Mouse (Mus musculus) embryonic facial prominence, embryonic 12.5 days (tissue): ENCODE data around the gene Il22. TPM values are rescaled to one million over a fixed set of nuclear protein-coding genes. Genes with fewer than 3 reads are reported as not detected.
"Not testable (repeated sequence)": the region's sequence is repeated elsewhere in the genome, so short reads cannot be mapped to it uniquely, and the experiment has no call there.

Source experiments
- ATAC-seq: fragments of 200-750 bp; cut with Nextera tagmentation; 2 replicates; pipeline ENCODE4 v1.8.0; 2017; ENCODE audit not compliant: insufficient number of reproducible peaks, insufficient read depth, low FRiP score, low TSS enrichment
- H3K27ac ChIP-seq: fragments of 300-500 bp; sonication (generic); 2 replicates; pipeline ENCODE4 v1.5.1; 2016; ENCODE audit warnings: mild to moderate bottlenecking
- H3K27me3 ChIP-seq: fragments of 300-500 bp; sonication (generic); 2 replicates; pipeline ENCODE4 v1.6.1; 2016; ENCODE audit warnings: mild to moderate bottlenecking, moderate library complexity
- H3K36me3 ChIP-seq: fragments of 300-500 bp; sonication (generic); 2 replicates; pipeline ENCODE4 v1.6.1; 2016; ENCODE audit warnings: mild to moderate bottlenecking
- H3K4me1 ChIP-seq: fragments of 300-500 bp; sonication (generic); 2 replicates; pipeline ENCODE4 v1.6.1; 2016
- H3K4me2 ChIP-seq: fragments of 300-500 bp; sonication (generic); replicated peaks from 2 replicates; pipeline ENCODE4 v1.6.1; 2016; ENCODE audit warnings: mild to moderate bottlenecking, moderate library complexity
- H3K4me3 ChIP-seq: fragments of 300-500 bp; sonication (generic); 2 replicates; pipeline ENCODE4 v1.5.1; 2016; ENCODE audit warnings: mild to moderate bottlenecking
- H3K9ac ChIP-seq: fragments of 300-500 bp; sonication (generic); 2 replicates; pipeline ENCODE4 v1.6.1; 2016; ENCODE audit warnings: mild to moderate bottlenecking, moderate library complexity
- H3K9me3 ChIP-seq: fragments of 300-500 bp; sonication (generic); 2 replicates; pipeline ENCODE4 v1.6.1; 2016; ENCODE audit warnings: mild to moderate bottlenecking, moderate library complexity
- WGBS: fragments of 180-500 bp; shearing (Covaris S2); methylation state at CpG from one replicate; pipeline ENCODE4 v1.1.7; 2016; 5-methylcytosine and 5-hydroxymethylcytosine counted together
- polyA plus RNA-seq: library from polyadenylated mRNA; unstranded; fragments of >200 nt; fragmentation: Nextera tagmentation; extraction: Ambion mirVana; gene quantifications from 2 replicates; pipeline ENCODE4 v1.2.1, GENCODE M21; 2016

The Il22 gene
- polyA plus RNA-seq: not detected in 2 replicates

DNA sequence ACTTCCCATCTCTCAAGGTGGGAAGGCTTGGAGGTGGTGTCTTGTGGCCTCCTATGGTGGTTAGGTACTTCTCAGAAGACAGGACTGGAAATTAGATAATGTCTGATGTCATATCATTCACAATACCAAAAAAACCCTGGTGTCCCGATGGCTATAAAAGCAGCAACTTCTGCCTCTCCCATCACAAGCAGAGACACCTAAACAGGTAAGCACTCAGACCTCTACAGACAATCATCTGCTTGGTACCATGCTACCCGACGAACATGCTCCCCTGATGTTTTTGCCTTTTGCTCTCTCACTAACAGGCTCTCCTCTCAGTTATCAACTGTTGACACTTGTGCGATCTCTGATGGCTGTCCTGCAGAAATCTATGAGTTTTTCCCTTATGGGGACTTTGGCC is at the start of gene Il22:
Gene Il22 (plus strand): TSS at position 301 of the 400 bp plus-strand sequence.
- Histone ChIP-seq H3K4me2 (no peak within 1 kb of the TSS), H3K27ac (no peak within 1 kb of the TSS), H3K27me3 (no peaks in the 10 kb centered on the region), H3K4me1 (no peaks in the 10 kb centered on the region), H3K4me3 (no peak within 1 kb of the TSS), H3K9ac (no peak within 1 kb of the TSS), H3K36me3 (no peaks in the 10 kb centered on the region), H3K9me3 (no peaks in the 10 kb centered on the region)
- 90% methylated on average over 4 of the region's 4 CpGs for WGBS
- ATAC-seq: no peak

DNA sequence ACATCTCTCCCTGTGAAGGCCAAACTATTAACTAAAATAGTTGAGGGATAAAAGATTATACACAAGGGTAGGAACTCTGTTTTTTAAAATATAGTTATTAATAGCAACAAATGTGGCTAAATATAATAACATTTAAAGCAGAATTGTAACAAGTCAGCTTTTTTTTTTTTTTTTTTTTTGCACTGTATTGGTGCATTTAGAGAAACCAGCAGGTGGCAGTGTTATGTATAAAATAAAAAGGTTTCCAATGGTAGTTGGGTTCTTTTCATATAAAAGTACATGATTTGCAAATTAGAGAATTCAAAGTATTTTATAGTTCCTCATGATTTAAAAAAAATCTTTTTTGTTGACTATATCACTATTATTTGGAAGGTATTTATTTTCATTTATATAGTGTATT is 48.8 kb upstream of the Il22 start:
- Histone ChIP-seq H3K9ac (no peak overlapping the region), H3K9me3 (no peaks in the 10 kb centered on the region), H3K4me1 (no peaks in the 10 kb centered on the region), H3K4me3 (no peak overlapping the region), H3K4me2 (no peak overlapping the region), H3K27me3 (no peaks in the 10 kb centered on the region), H3K36me3 (peaks cover 62% of the 10 kb centered on the region), H3K27ac (no peak overlapping the region)
- no peak for ATAC-seq

DNA sequence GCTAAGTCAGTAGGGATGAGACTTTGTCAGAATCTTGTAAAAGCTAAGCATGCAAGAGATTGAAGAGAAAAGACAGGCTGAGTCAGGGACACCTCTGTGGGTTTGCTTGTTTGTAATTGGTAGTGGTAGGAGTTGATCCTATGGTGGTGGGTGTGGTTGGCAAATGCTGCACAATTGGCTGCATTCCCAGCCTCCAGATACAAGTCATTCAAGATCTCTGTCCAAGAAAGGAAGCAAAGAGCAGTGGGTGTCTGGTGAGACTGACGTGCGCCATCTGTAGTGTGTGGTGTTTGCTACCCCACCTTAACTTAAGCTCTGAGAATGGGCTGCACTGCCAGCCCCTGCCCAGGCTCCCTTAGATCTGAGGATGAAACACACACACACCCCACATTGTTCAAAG is 43.6 kb upstream of the Il22 start:
- H3K9me3 ChIP-seq: no peaks in the 10 kb centered on the region
- H3K36me3 ChIP-seq: peaks cover 79% of the 10 kb centered on the region
- 93% methylated on average over 2 of the region's 2 CpGs for WGBS

DNA sequence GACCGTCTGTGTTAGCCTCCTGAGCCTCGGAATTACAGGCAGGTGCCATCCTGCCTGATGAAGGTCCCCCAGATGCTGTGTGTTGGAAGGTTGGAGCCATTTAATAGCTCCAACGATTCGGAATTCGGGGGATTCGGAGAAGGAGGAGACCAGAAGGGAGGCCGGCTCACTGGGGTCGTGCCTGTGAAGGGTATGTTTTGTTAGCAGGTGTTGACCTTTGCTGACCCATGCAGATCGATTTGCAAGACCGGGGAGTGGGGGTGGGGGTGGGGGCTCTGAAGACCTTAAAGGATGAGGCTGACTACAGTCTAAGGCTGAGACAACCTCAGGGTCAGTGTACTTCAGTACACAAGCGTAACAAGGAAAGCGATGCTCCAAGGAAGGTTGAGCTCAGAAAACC is 35.5 kb upstream of the Il22 start:
- no peaks in the 10 kb centered on the region for H3K9me3 ChIP-seq
- H3K4me2 ChIP-seq: no peak overlapping the region
- H3K27me3 ChIP-seq: no peaks in the 10 kb centered on the region
- H3K27ac ChIP-seq: no peak overlapping the region
- no peak overlapping the region for H3K4me3 ChIP-seq
- no peaks in the 10 kb centered on the region for H3K4me1 ChIP-seq
- H3K36me3 ChIP-seq: peaks cover 45% of the 10 kb centered on the region
- WGBS: 53% methylated on average over 12 of the region's 12 CpGs
- no peak overlapping the region for H3K9ac ChIP-seq
- no peak for ATAC-seq

More for the DNA sequence above, 43.6 kb upstream of the Il22 start:
- Histone ChIP-seq H3K4me1 (no peaks in the 10 kb centered on the region), H3K4me3 (no peak overlapping the region), H3K27me3 (no peaks in the 10 kb centered on the region), H3K4me2 (no peak overlapping the region), H3K27ac (no peak overlapping the region), H3K9ac (no peak overlapping the region)
- ATAC-seq: no peak

DNA sequence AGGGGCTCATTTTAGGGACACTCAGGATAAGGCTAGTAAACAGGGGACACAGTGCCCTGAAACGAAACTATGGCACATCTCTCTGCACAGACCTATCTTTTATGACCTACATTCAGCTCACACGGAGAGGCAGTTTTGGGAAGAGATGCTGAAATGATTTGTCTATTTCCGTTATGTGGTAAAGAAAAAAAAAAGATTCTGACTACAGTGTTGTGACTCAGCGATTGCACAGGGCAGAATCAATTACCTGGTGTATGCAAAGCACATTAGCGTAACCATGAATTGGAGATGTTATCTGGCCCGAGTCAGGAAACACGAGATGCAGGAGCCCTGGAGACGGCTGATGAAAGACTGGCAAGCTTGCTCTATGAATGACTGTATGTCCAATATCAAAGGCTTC is 32.3 kb upstream of the Il22 start:
- 48% methylated on average over 8 of the region's 8 CpGs for WGBS
- peaks cover 16% of the 10 kb centered on the region for H3K36me3 ChIP-seq
- no peaks in the 10 kb centered on the region for H3K27me3 ChIP-seq
- no peak overlapping the region for H3K9ac ChIP-seq
- H3K4me3 ChIP-seq: no peak overlapping the region
- no peaks in the 10 kb centered on the region for H3K4me1 ChIP-seq
- H3K9me3 ChIP-seq: no peaks in the 10 kb centered on the region
- H3K27ac ChIP-seq: no peak overlapping the region
- no peak overlapping the region for H3K4me2 ChIP-seq
- no peak for ATAC-seq

DNA sequence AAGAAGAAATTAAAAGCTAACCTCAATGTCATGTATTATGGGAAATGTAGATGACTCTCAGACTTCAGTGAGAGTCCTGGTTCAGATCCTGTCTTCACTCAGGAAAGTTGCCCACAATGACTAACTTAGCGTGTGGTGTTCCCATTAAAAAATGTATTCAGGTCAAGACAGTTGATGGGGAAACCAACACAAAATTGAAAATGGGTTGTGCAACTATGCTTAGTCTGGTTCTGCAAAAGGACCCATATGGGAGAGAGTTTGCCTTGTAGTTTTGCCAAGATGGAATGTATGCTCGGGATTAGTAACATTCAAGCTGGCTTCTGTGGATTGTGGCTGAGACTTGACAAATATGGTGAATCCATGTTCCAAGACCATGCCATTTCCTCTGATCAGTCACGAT is 31.9 kb upstream of the Il22 start:
- Histone ChIP-seq H3K9me3 (no peaks in the 10 kb centered on the region), H3K4me3 (no peak overlapping the region), H3K4me1 (no peaks in the 10 kb centered on the region), H3K27ac (no peak overlapping the region), H3K36me3 (peaks cover 14% of the 10 kb centered on the region), H3K27me3 (no peaks in the 10 kb centered on the region), H3K9ac (no peak overlapping the region), H3K4me2 (no peak overlapping the region)
- WGBS: 84% methylated on average over 3 of the region's 3 CpGs
- ATAC-seq: no peak

DNA sequence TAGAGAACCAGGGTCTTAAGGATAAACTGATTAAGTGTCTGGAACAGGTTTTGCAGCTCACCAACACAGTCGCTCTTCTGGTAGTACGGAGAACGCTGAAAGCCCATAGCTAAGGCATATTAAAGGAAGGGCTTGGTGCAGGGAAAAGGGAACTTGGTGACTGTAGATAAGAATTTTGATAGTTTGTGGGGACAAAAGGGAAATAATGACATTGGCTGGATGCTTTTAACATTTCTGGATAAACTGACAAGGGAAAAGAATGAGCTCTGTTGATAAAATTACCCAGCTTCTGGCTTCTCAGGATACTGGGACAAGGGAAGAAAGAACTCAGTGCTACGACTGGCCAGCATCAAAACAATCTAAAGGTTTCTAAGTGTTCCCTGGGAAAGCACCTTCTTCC is 29.2 kb upstream of the Il22 start:
- not testable (repeated sequence) for ATAC-seq, H3K27me3 ChIP-seq
- 84% methylated on average over 4 of the region's 4 CpGs for WGBS

DNA sequence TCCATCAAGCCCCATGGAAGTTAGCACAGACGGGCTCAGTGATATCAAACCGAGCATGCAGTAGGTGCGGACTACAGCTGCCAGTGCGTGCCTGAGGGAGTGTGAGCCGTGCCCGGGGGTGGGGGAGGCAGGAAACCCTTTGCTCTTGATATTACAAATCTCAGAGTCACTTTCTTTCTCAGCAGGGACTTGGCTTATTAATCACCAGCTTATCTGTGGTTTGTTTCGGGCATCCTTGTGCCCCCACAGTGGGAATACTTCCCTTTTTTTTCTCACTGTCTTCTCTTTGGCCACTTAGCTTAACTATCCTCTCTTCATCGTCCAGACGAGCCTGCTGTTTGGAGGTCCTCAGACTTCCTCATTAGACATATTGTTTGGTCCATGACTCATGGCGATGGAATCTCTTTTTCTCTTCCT is 26.0 kb upstream of the Il22 start:
- Histone ChIP-seq H3K4me2 (no peak overlapping the region), H3K9me3 (no peaks in the 10 kb centered on the region), H3K27me3 (no peaks in the 10 kb centered on the region), H3K4me1 (no peaks in the 10 kb centered on the region), H3K4me3 (no peak overlapping the region), H3K36me3 (no peaks in the 10 kb centered on the region), H3K9ac (no peak overlapping the region), H3K27ac (no peak overlapping the region)
- WGBS: 81% methylated on average over 10 of the region's 10 CpGs
- ATAC-seq: no peak

More for the DNA sequence above, 29.2 kb upstream of the Il22 start:
- not testable (repeated sequence) for H3K4me1 ChIP-seq, H3K9ac ChIP-seq, H3K9me3 ChIP-seq, H3K36me3 ChIP-seq, H3K27ac ChIP-seq, H3K4me3 ChIP-seq, H3K4me2 ChIP-seq

DNA sequence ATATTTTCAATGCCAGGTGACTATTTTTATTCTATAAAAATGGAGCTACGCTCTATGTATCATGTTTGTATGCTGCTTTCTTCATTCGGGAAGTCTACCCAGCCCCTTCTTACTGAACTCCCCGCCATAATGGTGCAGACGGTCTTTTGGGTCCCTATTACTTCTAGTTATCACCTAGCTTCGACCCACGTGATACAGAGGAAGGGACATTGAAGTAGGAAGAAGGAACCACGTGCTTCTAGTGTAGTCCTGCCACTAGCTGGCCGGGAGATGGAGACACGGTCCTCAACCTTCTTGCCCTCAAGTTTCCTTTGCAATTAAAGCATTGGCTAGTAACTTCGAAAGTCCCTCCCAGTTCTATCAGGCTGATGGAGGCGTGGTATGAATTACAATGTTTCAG is 25.5 kb upstream of the Il22 start:
- Histone ChIP-seq H3K27me3 (no peaks in the 10 kb centered on the region), H3K9me3 (no peaks in the 10 kb centered on the region), H3K4me3 (no peak overlapping the region), H3K4me1 (no peaks in the 10 kb centered on the region), H3K9ac (no peak overlapping the region), H3K36me3 (no peaks in the 10 kb centered on the region), H3K27ac (no peak overlapping the region), H3K4me2 (no peak overlapping the region)
- no peak for ATAC-seq
- WGBS: 89% methylated on average over 11 of the region's 11 CpGs

DNA sequence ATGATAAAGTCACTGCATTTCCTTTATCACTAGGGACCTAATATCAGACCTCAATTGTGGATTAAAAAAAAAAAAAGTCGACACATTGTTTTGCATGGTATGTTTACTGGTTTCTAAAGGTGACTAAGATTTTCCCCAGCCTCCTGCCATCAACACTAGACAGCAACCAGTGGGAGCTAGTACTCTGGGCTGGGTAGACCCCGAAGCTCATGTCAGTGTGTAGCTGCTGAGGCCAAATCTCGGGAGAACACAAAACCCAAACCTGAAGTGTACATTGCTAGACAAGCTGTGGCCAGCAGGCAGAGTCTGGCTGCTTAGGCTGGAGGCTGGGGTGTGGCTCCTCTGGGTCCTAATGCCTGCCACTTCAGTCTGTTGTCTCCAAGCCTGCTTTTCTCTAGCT is 9.6 kb upstream of the Il22 start:
- H3K4me3 ChIP-seq, H3K4me1 ChIP-seq, H3K36me3 ChIP-seq, H3K9ac ChIP-seq, H3K9me3 ChIP-seq, H3K4me2 ChIP-seq, ATAC-seq, H3K27ac ChIP-seq, H3K27me3 ChIP-seq: not testable (repeated sequence)
- 32% methylated on average over 3 of the region's 3 CpGs for WGBS

DNA sequence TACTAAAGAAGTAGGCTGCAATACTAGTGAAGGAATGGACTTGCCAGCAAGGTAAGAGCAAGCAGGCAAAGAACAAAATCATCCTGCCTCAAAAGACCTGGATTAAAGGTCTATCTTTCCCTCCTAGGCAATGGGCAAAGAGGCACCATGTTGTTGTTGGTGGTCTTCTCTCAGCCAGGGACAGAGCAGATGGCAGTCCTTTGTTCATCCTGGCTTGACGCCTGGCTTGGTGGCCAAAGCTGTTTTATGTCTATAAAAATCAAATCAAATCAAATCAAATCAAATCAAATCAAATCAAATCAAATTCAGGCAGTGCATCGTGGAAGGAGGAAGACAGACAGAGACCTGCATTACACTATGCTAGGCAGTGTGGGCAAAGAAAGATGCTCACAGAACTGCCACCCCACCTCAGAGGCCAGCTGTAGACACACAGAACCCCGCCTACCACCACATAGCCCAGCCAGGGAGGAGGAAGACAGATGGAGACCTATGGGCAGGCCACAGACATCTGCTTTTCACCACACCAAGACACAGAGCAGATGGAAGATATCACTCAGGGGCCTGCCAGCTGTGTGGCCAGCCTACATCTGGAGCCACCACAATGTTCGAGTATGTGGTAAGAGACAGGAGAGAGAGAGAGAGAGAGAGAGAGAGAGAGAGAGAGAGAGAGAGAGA is 11.1 kb downstream of the Il22 start:
- not testable (repeated sequence) for H3K27ac ChIP-seq, H3K4me3 ChIP-seq, H3K4me2 ChIP-seq, H3K9ac ChIP-seq, H3K36me3 ChIP-seq, H3K4me1 ChIP-seq, H3K9me3 ChIP-seq, ATAC-seq, H3K27me3 ChIP-seq
- 89% methylated on average over 2 of the region's 4 CpGs for WGBS

DNA sequence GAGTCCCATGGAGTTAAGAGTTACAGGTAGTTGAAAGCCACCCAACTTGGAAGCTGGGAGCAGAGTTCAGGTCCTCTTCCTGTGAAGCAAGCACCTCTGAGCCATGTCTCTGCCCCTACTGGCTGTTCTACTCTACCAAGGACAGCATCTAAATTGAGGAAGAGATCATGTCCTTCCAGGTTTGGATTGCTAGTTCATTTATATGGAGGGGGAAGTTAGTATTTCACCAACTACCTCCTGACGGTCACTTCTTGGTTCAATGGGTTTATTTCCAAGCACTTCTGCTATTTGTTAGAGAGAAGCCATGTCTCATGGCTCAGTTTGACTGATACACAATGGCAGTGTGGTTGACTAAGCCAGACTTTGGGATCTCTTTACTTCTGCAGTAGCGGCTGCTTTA is 22.9 kb downstream of the Il22 start:
- ATAC-seq, H3K9ac ChIP-seq, H3K36me3 ChIP-seq, H3K4me3 ChIP-seq, H3K4me1 ChIP-seq, H3K9me3 ChIP-seq, H3K27me3 ChIP-seq, H3K27ac ChIP-seq, H3K4me2 ChIP-seq: not testable (repeated sequence)
- WGBS: 100% methylated on average over 1 of the region's 2 CpGs

DNA sequence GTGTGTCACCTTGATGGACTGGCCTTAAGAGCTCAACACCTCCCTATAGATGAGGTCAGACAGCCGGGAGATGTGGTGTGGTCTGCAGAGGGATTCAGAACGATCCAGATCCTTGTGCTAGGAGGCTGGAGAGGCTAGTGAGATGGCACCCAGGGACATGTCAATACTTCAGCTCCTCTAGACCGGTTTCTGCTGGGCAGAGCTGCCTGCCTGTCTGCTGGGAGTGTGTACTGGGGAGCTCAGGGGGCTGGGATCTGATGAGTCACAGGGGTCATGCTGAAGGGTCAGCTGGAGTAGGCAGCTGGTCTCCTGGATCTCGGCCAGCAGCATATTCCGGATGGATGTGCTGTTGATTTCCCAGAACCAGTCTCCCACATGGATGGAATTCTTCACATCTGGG is 27.9 kb downstream of the Il22 start:
- no CpG with 5 or more reads among the region's 5 CpGs for WGBS
- not testable (repeated sequence) for H3K9me3 ChIP-seq, H3K4me3 ChIP-seq, H3K36me3 ChIP-seq, H3K27ac ChIP-seq, H3K4me1 ChIP-seq, H3K27me3 ChIP-seq, H3K9ac ChIP-seq, ATAC-seq, H3K4me2 ChIP-seq
